Mouse (Mus musculus) thymus, adult 2 months (tissue): ENCODE data around the gene Kri1. TPM values are rescaled to one million over a fixed set of nuclear protein-coding genes. Genes with fewer than 3 reads are reported as not detected.
A peak's percentile ranks its signal among the peaks of the same experiment; 100 is the strongest.

Experiments
- DNase-seq: peaks from one replicate; pipeline ENCODE4 v3.0.0; 2021
- H3K27ac ChIP-seq: fragments of 200-500 bp; 2 replicates; pipeline ENCODE4 v1.5.1; 2012; ENCODE audit warnings: low read length, control low read depth; ENCODE audit not compliant: control insufficient read depth, insufficient read depth
- H3K27me3 ChIP-seq: fragments of 200-500 bp; 2 replicates; pipeline ENCODE4 v1.6.1; 2012; ENCODE audit warnings: mild to moderate bottlenecking, low read length, moderate library complexity, mixed read lengths; ENCODE audit not compliant: control insufficient read depth, insufficient read depth
- H3K36me3 ChIP-seq: fragments of 200-500 bp; 2 replicates; pipeline ENCODE4 v1.6.1; 2012; ENCODE audit warnings: mild to moderate bottlenecking, low read length, moderate library complexity; ENCODE audit not compliant: control insufficient read depth, insufficient read depth
- H3K4me1 ChIP-seq: fragments of 200-500 bp; replicated peaks from 2 replicates; pipeline ENCODE4 v1.6.1; 2012; ENCODE audit warnings: low read length; ENCODE audit not compliant: control insufficient read depth, insufficient read depth
- H3K4me3 ChIP-seq: fragments of 200-500 bp; 2 replicates; pipeline ENCODE4 v1.5.1; 2012; ENCODE audit warnings: mild to moderate bottlenecking, low read length, control low read depth, moderate library complexity; ENCODE audit not compliant: control insufficient read depth, insufficient read depth
- CTCF ChIP-seq: fragments of 200-500 bp; IDR thresholded peaks from 2 replicates; pipeline ENCODE4 v1.5.1; 2012; ENCODE audit warnings: mild to moderate bottlenecking, control low read depth, low read length, moderate library complexity, borderline replicate concordance; ENCODE audit not compliant: control insufficient read depth, poor library complexity, insufficient read depth; ENCODE audit errors: extremely low read depth
- POLR2A ChIP-seq: fragments of 200-500 bp; IDR thresholded peaks from 2 replicates; pipeline ENCODE4 v1.6.1; 2012; ENCODE audit warnings: mild to moderate bottlenecking, low read length, control low read depth, moderate library complexity; ENCODE audit not compliant: control insufficient read depth, poor library complexity, insufficient read depth; ENCODE audit errors: extremely low read depth
- whole genome bisulfite sequencing: fragments of 180-500 bp; shearing (Covaris S2); methylation state at CpG from one replicate; pipeline ENCODE4 v1.1.7; 2018; 5-methylcytosine and 5-hydroxymethylcytosine counted together
- polyA plus RNA-seq: library from polyadenylated mRNA; depleted of rRNA; stranded (reverse); fragments of >200 nt; gene quantifications from 2 replicates; pipeline ENCODE4 v1.2.3, GENCODE M21; 2012

Kri1 gene
- polyA plus RNA-seq, 1 experiment: 56.5 TPM

- Histone ChIP-seq H3K36me3 (no peaks in the 10 kb centered on the region), H3K27ac (peak overlapping the region; percentile 97), H3K27me3 (no peaks in the 10 kb centered on the region), H3K4me3 (peak overlapping the region; percentile 75), H3K4me1 (peaks cover 49% of the 10 kb centered on the region)
- DNase-seq: peak; percentile 73
- TF ChIP-seq CTCF (no peak), POLR2A (no peak)
- 16% methylated on average over 19 of the region's 19 CpGs for WGBS
Measured at GRCm38 (mm10) chr9:21322211-21322916, 34.6 kb upstream of the Kri1 start.

- Histone ChIP-seq H3K4me1 (peaks cover 48% of the 10 kb centered on the region), H3K27me3 (no peaks in the 10 kb centered on the region), H3K4me3 (peak overlapping the region; percentile 75), H3K27ac (peak overlapping the region; percentile 97), H3K36me3 (no peaks in the 10 kb centered on the region)
- peak; percentile 80 for DNase-seq
- TF ChIP-seq POLR2A (0 out of 2 replicates have a peak, but pooled peaks have one; percentile 24), CTCF (no peak)
- WGBS: under 1% methylated on average over 6 of the region's 6 CpGs
Measured at GRCm38 (mm10) chr9:21321513-21321835, 33.7 kb upstream of the Kri1 start.

GRCm38 (mm10) chr9:21320619-21321512, 33.1 kb upstream of the Kri1 start, which contains the start of gene Slc44a2:
Gene Slc44a2 (plus strand): TSS chr9:21320698.
- under 1% methylated on average over 52 of the region's 52 CpGs for WGBS
- H3K27ac ChIP-seq: peak within 1 kb of the TSS; percentile 97
- no peaks in the 10 kb centered on the region for H3K36me3 ChIP-seq
- TF ChIP-seq CTCF: peak; percentile 52; the same call in 1 of the 2 replicates
- TF ChIP-seq POLR2A: peak; percentile 95
- no peaks in the 10 kb centered on the region for H3K27me3 ChIP-seq
- peak within 1 kb of the TSS; percentile 75 for H3K4me3 ChIP-seq
- H3K4me1 ChIP-seq: peaks cover 46% of the 10 kb centered on the region
- peak; percentile 92 for DNase-seq

GRCm38 (mm10) chr9:21320280-21320618, 32.5 kb upstream of the Kri1 start:
- no peak overlapping the region for H3K27ac ChIP-seq
- WGBS: 12% methylated on average over 4 of the region's 4 CpGs
- H3K4me1 ChIP-seq: peaks cover 50% of the 10 kb centered on the region
- no peaks in the 10 kb centered on the region for H3K36me3 ChIP-seq
- TF ChIP-seq POLR2A (no peak), CTCF (no peak)
- H3K4me3 ChIP-seq: peak overlapping the region; percentile 75
- no peaks in the 10 kb centered on the region for H3K27me3 ChIP-seq
- DNase-seq: no peak

- no peak for TF ChIP-seq POLR2A
- TF ChIP-seq CTCF: no peak
- Histone ChIP-seq H3K27ac (peak overlapping the region; percentile 89; the same call in 1 of the 2 replicates), H3K36me3 (no peaks in the 10 kb centered on the region), H3K4me1 (peaks cover 47% of the 10 kb centered on the region), H3K27me3 (no peaks in the 10 kb centered on the region), H3K4me3 (no peak overlapping the region)
- no peak for DNase-seq
- 92% methylated on average over 4 of the region's 4 CpGs for WGBS
Measured at GRCm38 (mm10) chr9:21319503-21319902, 31.7 kb upstream of the Kri1 start.

GRCm38 (mm10) chr9:21318792-21319191, 31.0 kb upstream of the Kri1 start:
- Histone ChIP-seq H3K4me1 (peaks cover 42% of the 10 kb centered on the region), H3K27me3 (no peaks in the 10 kb centered on the region), H3K27ac (peak overlapping the region; percentile 89), H3K36me3 (no peaks in the 10 kb centered on the region), H3K4me3 (no peak overlapping the region)
- TF ChIP-seq POLR2A (no peak), CTCF (no peak)
- DNase-seq: no peak
- 21% methylated on average over 6 of the region's 6 CpGs for WGBS
